Mouse (Mus musculus) ES-Bruce4 (cell line): Measurements from ENCODE around the gene Ttc6. TPM values are rescaled to one million over a fixed set of nuclear protein-coding genes. Genes with fewer than 3 reads are reported as not detected.

Experiments used
- H3K27ac ChIP-seq: 2 replicates; pipeline ENCODE4 v1.5.1; 2012; ENCODE audit warnings: low read length, inconsistent platforms; ENCODE audit not compliant: insufficient read depth
- H3K27me3 ChIP-seq: 2 replicates; pipeline ENCODE4 v1.6.1; 2012; ENCODE audit warnings: mild to moderate bottlenecking, low read length, inconsistent platforms; ENCODE audit not compliant: control insufficient read depth, poor library complexity, insufficient read depth, severe bottlenecking
- H3K36me3 ChIP-seq: 2 replicates; pipeline ENCODE4 v1.6.1; 2012; ENCODE audit warnings: inconsistent platforms, mild to moderate bottlenecking, low read length, moderate library complexity; ENCODE audit not compliant: control insufficient read depth, poor library complexity, insufficient read depth, severe bottlenecking
- H3K4me1 ChIP-seq: one replicate; pipeline ENCODE4 v1.8.1; 2011; ENCODE audit warnings: low read length; ENCODE audit not compliant: control insufficient read depth, insufficient read depth
- H3K4me3 ChIP-seq: 2 replicates; pipeline ENCODE4 v1.5.1; 2011; ENCODE audit warnings: low read depth, mild to moderate bottlenecking, low read length
- H3K9ac ChIP-seq: 2 replicates; pipeline ENCODE4 v1.6.1; 2012; ENCODE audit warnings: low read depth, mild to moderate bottlenecking, inconsistent platforms; ENCODE audit not compliant: poor library complexity, severe bottlenecking
- H3K9me3 ChIP-seq: replicated peaks from 2 replicates; pipeline ENCODE4 v1.6.1; 2012; ENCODE audit warnings: mild to moderate bottlenecking, low read length, inconsistent platforms; ENCODE audit not compliant: control insufficient read depth, poor library complexity, insufficient read depth, severe bottlenecking
- CTCF ChIP-seq: IDR thresholded peaks from one replicate; pipeline ENCODE4 v1.8.1; 2011; ENCODE audit warnings: low read depth, low read length
- EP300 ChIP-seq: IDR thresholded peaks from 2 replicates; pipeline ENCODE4 v1.6.1; 2011; ENCODE audit warnings: low read depth, low read length; ENCODE audit not compliant: insufficient read depth
- POLR2A ChIP-seq: IDR thresholded peaks from one replicate; pipeline ENCODE4 v1.8.1; 2011; ENCODE audit warnings: low read length; ENCODE audit not compliant: insufficient read depth
- polyA plus RNA-seq: library from polyadenylated mRNA; stranded (reverse); fragments of >200 nt; gene quantifications from 2 replicates; pipeline ENCODE4 v1.2.4, GENCODE M21; 2011; ENCODE audit warnings: low read depth; ENCODE audit not compliant: missing spikeins, insufficient read depth, insufficient read length

The Ttc6 gene
- polyA plus RNA-seq, 1 experiment, result 0.22 TPM

DNA sequence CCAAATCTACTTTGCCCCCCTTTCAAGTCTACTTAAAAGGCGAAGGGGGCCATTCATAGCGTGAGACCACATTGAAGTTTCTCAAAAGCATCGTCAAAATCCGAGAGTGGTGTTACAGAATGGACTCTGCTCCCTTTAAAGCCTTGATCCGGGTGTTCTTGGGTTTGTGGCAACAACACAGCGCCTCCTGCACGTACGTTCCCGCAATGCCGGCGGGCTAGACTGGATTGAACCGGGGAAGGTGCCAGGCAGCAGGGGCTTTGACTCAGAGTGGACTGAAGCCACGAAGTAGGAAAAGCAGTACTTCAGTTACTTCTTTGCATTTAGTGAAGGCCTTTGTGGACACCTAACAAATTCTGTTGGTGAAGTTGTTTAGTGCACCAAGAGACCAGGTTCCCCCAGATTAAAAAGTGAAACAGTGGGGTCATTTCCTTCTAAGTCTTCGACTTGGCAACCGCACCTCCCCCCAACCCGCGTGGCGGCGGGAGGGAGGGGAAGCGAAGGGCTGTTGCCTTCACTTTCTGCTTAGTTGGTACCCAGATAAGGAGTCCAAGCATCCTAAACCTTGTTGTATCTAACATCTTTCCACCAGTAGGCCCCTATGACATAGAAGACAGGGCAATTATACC, 15.4 kb upstream of the Ttc6 start:
- Histone ChIP-seq H3K4me1 (no peaks in the 10 kb centered on the region), H3K27me3 (peaks cover 39% of the 10 kb centered on the region), H3K9me3 (no peaks in the 10 kb centered on the region), H3K27ac (no peak overlapping the region), H3K36me3 (no peaks in the 10 kb centered on the region), H3K9ac (no peak overlapping the region), H3K4me3 (no peak overlapping the region)
- no peak for TF ChIP-seq POLR2A
- TF ChIP-seq EP300, result no peak
- no peak for TF ChIP-seq CTCF

DNA sequence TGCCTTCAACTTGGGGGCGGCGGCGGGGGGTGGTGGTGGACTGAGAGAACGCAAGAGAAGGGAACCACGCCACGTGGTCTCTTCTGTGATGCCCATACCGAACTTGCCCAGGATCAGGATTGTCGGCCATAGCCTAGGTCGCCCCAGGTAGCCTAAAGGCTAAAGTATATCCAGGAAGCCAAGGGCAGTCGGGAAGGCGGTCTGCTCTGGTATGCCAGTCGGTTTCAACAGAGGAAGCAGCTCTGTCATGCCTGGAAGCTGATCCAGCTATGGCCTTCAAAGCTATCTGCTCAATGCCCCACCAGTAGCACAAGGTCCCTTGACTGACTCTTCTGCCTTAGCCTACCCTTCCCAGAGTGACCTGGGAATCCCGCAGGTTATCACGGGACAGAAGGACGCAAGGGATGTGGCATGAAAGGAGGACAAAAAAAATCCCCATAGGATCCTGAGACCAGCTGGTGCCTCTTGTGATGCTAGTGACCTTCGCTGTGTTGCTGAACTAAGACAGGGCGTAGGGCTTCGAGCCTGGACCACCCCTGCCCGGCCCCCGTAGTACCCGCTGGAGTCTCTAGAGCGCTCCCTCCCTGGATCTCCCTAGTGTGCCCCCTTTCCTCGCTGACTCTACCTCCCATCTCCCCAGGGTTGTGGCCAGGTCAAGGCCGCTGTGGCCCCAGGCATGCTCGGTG, 14.8 kb upstream of the Ttc6 start:
- Histone ChIP-seq H3K4me1 (no peaks in the 10 kb centered on the region), H3K9me3 (no peaks in the 10 kb centered on the region), H3K27ac (no peak overlapping the region), H3K36me3 (no peaks in the 10 kb centered on the region), H3K4me3 (peak overlapping the region; percentile 9; the same call in 1 of the 2 replicates), H3K9ac (no peak overlapping the region), H3K27me3 (peaks cover 36% of the 10 kb centered on the region)
- no peak for TF ChIP-seq EP300
- no peak for TF ChIP-seq POLR2A
- TF ChIP-seq CTCF, result no peak

DNA sequence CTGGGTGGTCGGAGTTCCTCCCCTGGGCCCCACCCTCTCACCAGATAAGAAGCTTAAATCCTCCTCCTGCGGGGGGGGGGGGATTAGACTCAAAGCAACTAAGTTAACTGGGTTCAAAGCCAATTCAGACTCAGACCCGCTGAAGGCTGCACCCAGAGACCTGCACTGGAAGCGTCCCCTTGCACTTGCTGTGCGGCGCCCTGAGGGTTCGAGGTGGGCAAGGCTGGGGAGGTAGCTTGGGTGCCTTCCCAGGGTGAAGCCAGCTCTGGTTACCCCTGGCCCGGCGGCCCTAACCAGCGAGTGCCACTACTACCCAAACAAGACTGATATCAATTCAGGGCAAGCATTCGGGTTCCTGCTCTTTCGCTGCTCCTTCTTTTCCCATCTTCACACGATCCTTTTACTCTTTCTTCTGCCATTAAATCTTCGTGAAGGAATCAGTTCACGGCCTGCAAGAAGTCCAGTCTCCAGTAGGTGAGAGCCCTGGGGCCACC, 14.2 kb upstream of the Ttc6 start:
- TF ChIP-seq POLR2A, result no peak
- TF ChIP-seq EP300, result no peak
- no peak for TF ChIP-seq CTCF
- Histone ChIP-seq H3K9ac (no peak overlapping the region), H3K27ac (no peak overlapping the region), H3K36me3 (no peaks in the 10 kb centered on the region), H3K4me3 (peak overlapping the region; percentile 9; the same call in 1 of the 2 replicates), H3K27me3 (peaks cover 37% of the 10 kb centered on the region), H3K4me1 (no peaks in the 10 kb centered on the region), H3K9me3 (no peaks in the 10 kb centered on the region)

DNA sequence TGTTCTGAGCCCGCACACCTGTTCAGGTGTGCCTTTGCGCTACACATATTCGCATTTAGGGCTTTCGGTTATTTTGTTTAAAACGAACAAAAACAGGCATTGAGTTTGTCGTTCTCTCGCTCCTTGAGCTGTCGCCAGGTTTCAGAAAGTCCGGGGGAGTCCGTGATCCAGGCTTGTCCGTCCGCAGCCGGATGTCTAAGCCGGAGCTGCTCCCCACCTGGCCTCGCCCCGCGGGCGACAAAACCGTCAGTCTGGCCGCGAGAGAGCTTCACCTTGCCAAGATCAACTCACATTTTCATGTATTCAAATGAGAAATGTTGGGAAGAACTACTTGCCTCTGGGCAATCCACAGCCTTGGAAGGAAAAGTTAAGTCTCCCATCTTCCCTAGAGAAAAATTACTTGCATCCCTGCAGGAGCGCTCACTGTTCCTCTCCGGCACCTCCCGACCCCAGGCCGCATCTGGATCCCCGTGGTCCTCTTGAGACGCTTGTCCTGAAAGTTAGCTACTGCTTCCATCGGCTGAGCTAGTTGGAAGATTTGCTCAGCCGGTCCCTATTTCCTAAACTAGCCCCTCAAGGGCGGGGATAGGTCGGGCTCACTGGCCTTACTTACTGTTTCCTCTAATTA, 13.6 kb upstream of the Ttc6 start:
- Histone ChIP-seq H3K27ac (no peak overlapping the region), H3K36me3 (no peaks in the 10 kb centered on the region), H3K9ac (no peak overlapping the region), H3K4me1 (no peaks in the 10 kb centered on the region), H3K9me3 (no peaks in the 10 kb centered on the region), H3K4me3 (no peak overlapping the region), H3K27me3 (peaks cover 36% of the 10 kb centered on the region)
- TF ChIP-seq POLR2A (no peak), EP300 (no peak), CTCF (no peak)

DNA sequence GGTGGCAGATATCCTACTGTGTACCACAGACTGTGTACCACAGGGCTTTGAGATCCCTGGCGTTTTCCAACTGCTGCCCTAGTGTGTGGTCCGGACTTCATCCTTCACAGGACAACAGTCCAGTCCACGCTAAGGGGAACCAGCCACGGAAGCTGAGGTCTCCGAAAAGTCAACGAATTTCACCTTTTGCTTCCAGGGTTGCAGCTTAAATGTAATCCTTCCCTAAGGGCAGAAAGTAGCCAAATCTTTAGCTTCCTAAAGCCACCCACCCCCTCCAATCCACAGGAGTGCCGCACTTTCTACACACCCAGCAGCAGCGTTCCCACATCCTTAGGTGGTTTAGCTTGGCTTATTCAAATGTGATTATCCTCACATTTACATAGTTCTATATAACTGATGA, 13.0 kb upstream of the Ttc6 start:
- H3K27me3 ChIP-seq, result peaks cover 30% of the 10 kb centered on the region
- no peaks in the 10 kb centered on the region for H3K9me3 ChIP-seq
- no peaks in the 10 kb centered on the region for H3K36me3 ChIP-seq
- H3K4me1 ChIP-seq, result no peaks in the 10 kb centered on the region
- H3K9ac ChIP-seq, result no peak overlapping the region
- no peak overlapping the region for H3K27ac ChIP-seq
- H3K4me3 ChIP-seq, result no peak overlapping the region
- TF ChIP-seq EP300, result no peak
- no peak for TF ChIP-seq CTCF
- no peak for TF ChIP-seq POLR2A
